Mouse (Mus musculus): ENCODE data around the gene Lrrc34.

The Lrrc34 gene

DNA sequence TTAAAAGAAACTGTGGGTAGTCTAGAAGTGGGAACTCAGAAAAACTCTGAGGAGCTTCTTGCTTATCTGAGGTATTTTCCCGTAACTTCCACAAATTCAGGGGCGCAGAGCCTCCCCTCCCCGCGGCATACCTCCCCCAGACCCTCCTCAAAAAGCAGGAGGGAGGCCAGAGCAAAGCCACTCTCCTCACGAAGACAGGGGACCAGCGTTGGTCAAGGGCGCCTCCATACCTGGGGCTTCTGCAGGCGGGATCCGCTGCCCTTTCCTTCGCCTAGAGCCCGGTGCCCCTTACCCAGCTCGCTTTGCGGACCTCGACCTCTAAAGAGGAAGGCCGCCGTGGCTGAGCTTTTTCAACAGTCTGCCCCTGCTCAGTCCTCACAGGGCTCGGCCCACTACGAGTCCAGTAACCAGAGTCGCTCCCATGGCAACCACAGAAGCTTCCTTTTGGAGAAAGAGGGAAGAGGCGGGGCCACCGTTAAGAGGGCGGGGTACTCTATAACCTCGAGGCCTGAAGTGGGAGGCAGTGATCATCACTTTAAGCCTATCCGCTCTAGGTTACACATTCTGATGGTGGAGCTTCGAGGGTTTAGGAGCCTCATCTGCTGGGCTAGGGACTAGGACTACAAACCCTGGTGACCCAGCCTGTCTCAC, at the start of gene Lrrc34:
TSS of gene Lrrc34 (minus strand) at position 430 of the 651 bp plus-strand sequence.
- DNase-seq = peak; percentile 30 to 59

DNA sequence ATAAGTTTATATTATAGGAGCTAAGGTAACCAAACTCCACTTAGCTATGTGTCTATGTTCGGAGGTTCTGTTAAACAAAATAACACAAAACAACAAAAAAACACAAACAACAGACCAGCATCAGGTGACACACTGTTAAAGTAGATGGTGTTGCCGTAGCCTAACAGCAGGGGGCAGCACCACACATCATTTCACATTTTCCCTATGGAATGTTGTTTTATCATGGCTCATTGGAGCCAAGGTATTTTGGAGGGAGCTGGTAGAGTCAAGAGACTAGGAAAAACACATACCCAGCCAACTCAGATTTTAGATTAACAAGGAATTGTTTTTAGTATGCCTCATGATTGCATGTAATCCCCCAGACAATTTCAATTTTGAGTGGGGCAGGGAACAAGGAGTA, 48.7 kb upstream of the Lrrc34 start:
- DNase-seq = peak; percentile 75 to 81

DNA sequence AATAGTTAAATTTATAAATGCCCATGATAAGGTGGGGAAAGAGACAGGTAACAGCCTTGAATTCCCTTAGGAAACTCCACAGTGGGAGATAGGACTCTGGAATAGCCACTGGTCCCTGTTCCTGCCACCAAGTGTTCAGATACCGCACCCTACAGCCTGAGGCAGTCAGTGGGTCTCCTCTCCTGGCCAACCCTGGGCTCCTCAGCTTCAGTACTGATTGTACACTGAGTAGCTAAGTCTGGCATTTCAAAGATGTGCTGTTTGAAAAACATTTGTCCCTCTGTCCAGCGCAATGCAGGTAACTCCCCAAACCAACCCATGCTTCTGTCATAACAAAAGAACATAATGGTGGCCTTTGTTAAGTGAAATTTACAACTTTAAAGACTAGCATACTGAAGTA, 48.0 kb upstream of the Lrrc34 start:
- DNase-seq = no peak

DNA sequence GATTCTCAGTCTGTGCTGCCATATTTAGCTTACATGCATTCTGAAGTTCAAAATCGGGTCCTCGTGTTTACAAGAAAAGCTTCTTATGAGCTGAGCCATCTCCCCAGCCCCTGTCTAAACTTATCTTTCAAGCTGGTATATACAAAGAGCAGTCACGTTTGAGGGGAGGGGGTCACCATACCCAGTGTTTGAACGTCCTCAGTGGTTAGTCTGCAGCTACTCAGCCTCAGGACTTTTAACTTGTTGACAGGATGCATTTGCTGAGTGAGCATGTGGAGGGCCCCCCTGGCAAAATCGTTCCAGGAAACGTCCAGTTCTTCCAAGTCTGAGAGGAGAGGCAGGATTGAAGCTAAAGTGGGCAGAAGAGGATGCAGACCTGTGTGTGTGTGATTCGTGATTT, 43.3 kb upstream of the Lrrc34 start:
- no peak for DNase-seq

DNA sequence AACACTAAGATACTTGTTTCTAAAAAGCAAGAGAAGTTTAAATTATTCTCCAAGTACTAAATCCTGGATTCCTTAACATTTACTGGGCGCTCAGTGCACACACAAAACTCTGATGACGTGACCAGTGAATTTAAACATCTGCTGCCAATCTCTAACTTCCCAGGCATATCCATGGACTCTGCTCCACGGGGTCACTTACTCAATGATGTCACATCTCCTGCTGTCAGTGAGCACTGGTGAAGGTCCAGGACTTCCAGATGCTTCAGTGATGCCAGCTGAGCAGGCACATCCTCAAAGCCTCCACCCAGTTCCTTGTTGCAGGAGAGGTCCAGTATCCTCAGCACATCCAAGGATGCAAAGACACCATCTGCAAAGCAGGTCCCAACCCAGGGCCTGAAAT, 39.5 kb upstream of the Lrrc34 start:
- DNase-seq = no peak

DNA sequence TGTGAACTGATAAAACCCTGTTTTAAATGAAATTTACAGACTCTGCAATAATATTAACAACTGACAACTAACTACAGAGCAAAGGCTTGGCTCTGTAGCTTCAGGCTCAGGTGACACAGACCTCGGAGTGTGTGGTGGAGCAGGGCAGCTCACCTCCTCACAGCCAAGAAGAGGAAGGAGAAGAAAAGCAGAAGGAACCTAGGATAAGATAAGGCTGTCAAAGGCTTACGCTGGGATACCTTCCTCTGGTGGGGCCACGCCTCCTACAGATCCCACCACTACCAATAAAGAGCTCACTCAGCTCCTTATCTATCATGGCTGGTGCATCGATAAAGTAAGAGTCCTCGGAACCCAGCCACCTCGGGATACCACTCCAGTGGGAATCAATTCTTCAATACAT, 35.5 kb upstream of the Lrrc34 start:
- DNase-seq = no peak

DNA sequence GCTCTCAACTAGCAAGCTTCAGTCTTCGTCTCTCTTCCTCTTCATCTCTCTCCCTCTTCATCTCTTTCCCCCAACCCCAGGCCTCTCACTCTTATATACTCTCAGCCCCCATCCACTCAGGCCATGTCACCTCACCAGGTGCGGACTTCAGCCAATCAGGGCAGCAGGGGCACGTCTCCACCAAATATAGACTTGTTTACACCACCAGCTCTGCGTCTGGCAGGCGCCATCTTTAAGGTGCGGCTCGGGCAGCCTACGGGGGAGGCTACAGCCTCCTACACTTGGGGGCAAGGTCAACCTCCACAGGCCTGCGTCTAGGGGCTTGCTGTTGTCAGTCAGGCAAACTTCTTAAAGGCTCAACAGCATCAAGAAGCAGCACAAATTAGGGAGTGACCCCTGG, 10.8 kb upstream of the Lrrc34 start:
- DNase-seq = no peak

DNA sequence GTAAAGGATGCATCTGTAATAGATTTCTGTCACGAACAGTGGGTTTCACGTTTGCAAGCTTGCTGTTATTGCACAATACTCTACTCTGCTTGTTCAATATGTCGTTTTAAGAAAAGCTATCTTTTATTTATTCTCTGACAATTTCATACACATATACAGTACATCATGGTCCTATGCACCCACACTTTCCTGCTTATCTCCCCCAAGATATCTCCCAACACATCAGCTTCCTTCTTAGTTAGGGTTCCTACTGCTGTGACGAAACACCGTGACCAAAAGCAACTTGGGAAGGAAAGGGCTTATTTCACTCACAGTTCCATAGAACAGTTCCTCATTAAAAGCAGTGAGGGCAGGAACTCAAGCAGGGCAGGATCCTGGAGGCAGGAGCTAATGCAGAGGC, 8.3 kb upstream of the Lrrc34 start:
- no peak for DNase-seq

DNA sequence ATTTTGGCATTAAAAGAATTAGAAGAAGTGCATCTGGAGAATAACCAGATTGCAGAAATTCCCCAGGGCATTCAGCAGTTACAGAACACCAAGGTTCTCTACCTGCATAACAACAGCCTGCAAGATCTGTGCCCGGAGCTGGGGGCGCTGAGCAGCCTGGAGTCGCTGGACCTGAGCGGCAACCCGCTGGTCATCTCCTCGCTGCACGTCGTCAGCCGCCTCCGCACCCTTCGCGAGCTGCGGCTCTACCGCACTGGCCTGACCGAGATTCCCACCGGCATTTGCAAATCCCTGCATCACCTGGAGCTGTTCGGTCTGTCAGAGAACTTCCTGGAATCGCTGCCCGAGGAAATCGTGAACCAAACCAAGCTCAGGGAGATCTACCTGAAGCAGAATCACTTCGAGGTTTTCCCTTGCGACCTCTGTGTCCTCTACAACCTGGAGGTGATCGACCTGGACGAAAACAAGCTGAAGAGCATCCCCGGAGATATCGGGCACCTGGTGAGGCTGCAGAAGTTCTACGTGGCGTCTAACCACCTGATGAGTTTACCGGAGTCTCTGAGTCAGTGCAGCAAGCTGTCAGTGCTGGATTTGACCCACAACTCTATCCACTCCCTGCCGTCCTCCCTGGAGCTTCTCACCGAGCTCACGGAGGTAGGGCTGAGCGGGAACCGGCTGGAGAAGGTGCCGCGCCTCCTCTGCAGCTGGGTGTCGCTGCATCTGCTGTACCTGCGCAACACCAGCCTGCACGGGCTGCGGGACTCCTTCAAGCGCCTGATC, 2.6 kb upstream of the Lrrc34 start:
- peak; percentile 30 to 51 for DNase-seq

DNA sequence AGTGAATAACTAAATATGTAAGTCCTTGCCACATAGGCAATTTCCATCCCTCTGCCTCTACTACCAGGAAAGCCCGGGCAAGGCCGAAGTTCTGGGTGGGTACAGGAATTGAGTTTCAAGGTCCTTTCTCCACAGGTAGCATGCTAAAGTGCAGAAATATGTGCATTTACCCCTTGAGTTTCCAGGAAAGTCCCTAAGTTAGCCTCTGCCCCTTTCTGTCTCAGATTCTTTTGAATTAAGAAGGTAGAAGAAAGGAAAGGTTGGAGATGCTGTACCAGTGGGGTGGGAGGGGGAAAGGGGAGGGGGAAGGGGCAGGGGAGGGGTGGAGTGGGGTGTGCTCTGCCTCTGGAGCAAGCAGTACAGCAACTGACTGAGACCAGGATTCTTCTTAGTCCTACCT, 797 bp upstream of the Lrrc34 start:
- DNase-seq = no peak

DNA sequence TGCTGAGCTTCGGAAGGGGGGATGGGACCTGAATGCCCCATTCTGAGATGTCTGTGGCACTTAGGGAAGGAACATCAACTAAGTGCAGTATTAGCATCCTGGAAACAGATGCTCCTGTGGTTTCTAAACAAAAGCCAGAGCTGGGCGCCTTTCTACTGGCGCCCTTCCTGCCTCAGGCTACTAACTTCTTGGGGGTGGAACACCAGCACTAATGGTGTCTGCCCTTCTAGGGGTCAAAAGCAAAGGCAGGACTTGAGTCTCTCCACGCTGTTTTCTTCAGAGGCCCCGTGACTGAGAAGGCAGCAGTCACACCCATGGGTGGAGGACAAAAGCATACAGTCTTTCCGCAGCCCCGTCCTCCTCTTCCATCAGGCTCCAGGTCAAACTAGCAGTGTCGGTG, 908 bp downstream of the Lrrc34 start:
- no peak for DNase-seq

DNA sequence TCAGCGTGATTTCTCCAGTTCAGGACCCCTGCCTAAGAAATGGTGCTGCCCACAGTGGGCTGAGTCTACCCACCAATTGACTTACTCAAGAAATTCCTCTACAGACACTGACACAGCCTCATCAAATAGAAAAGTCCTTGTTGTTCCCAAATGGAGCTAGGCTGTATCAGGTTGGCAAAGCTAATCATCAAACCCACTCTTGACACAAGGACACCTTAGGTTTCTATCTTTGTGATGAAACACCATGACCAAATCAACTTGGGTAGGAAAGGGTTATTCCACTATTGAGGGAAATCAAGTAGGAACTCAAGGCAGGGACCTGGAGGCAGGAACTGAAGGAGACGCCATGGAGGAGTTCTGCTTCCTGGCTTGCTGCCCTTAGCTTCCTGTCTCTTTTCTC, 3.5 kb downstream of the Lrrc34 start, which contains the start of gene Lrriq4:
TSS of gene Lrriq4 (plus strand) at position 301 of the 400 bp plus-strand sequence.
- peak; percentile 48 to 64 for DNase-seq

DNA sequence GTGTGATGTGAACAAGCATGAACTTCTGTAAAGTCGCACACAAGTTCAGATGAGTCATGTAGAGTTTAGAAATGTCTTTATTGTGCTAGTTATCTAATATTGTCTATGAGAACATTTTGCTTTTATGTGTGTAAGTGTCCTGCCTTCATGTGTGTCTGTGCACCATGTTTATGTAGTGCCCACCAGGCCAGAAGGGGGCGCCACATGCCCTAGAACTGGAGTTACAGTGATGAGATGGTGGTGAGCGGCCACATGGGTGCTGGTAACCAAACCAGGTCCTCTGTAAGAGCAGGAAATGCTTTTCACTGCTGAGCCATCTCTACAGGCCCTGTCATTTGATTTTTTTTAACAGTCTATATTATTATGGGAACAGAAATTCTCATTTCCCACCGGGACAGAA, 12.0 kb downstream of the Lrrc34 start:
- no peak for DNase-seq

DNA sequence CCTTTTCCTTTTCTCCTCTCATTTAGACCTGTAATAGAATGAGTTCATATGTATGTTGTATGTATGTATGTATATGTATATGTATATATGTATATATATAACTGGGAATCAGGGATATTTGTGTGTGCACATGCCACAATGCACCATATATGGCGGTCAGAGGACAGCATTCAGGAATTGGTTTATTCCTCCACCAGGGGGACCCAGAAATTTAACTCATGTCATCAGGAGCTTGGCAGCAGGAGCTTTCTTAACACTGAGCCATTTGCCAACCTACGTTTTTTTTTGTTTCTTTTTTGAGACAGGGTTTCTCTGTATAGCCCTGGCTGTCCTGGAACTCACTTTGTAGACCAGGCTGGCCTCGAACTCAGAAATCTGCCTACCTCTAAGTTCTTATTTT, 14.0 kb downstream of the Lrrc34 start:
- DNase-seq = no peak

DNA sequence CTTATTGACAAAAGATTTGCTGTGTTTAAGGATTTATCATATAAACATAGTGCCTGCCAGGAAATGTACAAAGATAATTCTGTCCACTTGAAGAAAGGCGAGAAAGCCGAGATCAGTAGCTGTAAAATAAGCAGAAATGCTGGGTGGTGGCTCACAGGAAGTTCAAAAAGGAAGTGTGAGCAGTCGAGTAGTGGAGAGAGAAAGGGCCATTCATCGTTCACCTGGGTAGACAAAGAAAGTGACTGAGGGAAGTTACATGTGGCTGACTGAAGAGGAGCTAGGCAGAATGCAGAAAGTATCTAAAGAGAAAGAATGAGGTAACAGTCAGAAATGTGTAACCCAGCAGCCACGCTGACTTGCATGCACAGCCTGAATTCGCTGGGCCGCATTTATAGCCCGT, 27.5 kb downstream of the Lrrc34 start:
- DNase-seq = no peak

DNA sequence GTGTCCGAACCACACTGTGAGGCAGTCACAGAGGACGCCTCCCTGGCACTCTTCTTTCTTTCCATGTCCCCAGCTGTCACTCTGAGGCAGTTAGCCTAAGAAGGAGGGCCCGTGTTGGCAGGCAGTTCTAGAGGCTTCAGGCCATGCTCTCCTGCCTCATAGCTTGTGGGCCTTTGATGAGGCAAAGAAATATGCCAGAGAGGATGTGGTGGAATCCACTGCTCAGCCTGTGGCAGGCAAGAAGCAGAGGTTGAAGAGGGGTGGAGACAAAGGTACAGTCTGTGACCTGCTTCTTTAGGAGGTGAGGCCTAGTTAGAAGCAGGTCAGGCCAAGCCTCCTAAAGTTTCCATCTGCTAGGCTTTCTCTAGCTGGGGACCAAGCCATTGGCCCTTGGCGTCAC, 36.7 kb downstream of the Lrrc34 start:
- no peak for DNase-seq

DNA sequence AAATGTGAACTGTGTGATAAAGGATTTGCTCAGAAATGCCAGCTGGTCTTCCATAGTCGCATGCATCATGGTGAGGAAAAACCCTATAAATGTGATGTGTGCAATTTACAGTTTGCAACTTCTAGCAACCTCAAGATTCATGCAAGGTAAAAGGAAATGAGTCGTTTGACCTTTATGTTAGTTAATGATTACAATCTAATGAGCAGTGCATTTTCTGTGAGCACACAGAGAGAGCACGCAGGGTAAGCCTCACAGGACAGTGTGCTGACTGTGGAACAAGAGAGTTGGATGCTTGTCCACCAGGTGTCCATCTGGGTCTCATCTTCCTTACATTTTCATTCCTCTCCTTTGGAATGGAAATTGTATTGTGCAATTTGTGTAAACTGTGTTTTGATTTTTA, 38.7 kb downstream of the Lrrc34 start:
- no peak for DNase-seq

DNA sequence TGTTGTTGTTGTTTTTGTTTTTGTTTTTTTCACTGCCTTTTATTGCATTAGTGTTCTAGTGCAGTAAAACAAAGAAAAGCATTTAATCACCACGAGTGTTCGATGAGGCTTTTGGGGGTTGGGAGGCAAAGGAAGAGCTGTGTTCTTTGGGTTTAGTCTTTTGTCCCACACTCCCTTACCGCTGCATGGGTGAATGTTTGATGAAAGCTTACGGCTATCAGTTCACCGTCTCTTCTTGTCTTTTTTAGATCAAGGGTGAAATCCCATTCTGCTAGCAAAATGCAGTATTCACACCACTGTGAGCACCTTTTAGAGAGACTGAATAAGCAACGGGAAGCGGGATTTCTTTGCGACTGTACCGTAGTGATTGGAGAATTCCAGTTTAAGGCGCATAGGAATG, 44.4 kb downstream of the Lrrc34 start:
- DNase-seq = peak in 1 of 2 experiments; percentile 9

DNA sequence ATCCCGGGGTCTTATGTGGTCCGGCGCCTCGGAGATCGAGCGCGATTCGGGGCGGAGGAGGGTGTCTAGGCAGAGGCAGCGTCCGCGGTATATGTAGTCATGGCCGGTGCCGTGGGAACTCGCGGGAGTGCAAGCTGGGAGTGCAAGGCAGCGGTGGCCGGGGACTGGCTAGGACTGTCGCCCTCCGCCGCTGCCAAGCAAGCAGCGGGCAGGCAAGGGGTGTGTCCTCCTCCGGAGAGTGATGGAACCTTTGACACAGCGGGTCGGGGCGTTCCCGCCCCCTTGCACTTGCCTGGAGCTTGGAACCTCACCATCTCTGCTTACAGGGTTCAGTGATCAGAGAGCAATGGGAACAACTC, 45.0 kb downstream of the Lrrc34 start:
- DNase-seq = peak; percentile 78 to 80

DNA sequence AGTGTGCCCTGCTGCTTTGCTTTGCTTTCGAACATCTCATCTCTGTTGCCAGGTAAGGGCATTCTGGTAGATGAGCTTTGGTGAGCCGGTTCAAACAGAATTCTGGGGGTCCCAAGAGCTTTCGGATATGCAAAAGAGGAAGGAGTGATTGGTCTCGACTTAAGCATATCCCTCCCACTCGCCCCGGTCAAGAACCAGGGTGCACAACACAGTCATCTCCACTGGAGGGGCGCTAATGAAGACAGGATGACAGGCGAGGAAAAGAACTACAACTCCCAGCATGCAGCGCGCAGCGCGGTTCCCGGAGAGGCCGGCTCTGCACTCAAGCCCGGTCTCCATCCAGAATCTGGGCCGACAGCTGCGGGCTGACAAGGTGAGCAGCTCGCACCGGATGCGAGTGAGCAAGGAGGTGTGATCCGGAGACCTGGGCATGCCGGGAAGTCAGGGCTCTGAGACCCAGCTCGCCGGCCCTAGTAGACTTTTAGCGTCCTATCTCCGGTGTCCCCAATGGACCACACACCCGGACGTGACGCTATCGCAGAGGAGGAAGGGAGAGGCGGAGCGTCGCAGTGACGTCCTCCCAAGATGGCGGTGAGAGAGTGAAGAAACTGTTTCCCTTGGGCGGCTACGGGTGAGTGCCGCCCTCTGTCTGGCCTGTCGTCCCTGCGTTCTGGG, 45.5 kb downstream of the Lrrc34 start, which contains the start of gene Mynn:
TSS of gene Mynn (plus strand) at position 1 of the 675 bp plus-strand sequence.
- DNase-seq = peak; percentile 98

DNA sequence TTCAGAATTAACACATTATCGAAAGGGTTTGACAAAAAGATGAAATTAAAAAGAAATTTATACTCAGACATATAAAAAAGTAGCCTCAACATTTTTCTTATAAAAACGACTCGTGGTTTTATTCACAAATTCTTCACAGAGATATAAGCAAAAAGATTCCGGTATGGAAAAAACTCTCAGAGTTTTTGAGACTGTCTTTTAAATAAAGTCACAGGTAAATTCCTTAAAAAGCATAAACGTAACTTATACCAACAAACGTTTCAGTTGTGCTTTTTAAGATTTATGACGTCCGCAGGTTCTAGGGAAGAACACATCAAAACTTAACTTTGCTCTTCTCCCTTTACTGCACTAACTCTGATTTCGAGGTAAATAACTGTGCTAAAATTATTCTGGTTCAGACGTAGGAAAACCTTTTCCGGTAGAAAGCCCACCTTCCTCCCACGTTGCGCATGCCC, 46.0 kb downstream of the Lrrc34 start:
- DNase-seq = no peak

DNA sequence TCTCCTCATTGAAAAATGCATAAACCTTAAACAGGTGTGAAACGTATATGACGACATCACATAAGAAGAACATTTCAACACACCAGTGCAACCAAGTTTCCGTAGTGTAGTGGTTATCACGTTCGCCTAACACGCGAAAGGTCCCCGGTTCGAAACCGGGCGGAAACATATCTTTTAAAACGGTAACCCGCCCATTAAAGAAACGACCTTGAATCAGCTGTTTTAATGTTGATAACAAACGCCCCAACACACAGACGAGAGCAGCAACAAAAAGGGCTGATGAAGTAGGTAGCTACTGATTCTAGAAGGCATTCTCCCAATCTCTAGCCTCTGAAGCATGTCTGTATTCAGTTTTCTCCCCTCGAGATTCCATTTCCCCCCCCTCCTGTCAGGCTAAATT, 46.5 kb downstream of the Lrrc34 start:
- DNase-seq = peak; percentile 91 to 92

DNA sequence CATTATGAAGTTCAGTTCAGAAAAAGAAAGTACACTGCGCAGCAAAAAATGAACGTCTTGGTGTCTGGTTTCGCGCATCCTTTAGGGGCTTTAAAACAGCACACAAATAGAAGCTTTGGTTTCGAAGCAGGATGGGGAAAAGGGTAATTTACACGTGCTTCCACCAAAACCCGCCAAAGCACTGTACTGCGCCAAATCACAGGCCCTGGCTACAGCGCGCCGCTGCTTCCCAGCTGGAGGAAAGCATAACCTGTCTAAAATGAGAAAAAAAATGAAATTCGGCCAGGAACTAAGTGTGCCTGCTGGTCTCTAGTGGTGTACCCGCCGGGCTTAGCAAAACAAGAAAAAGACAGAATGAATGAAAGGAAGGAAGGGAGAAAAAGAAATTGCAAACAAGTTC, 47.0 kb downstream of the Lrrc34 start:
- peak; percentile 53 to 67 for DNase-seq

All from cerebellum, postnatal 10 days (tissue).